Mouse (Mus musculus) heart, postnatal 4 days (tissue): ENCODE results near the gene Hspb8. TPM values are rescaled to one million over a fixed set of nuclear protein-coding genes. Genes with fewer than 3 reads are reported as not detected.
A peak's percentile ranks its signal among the peaks of the same experiment; 100 is the strongest.

ENCODE experiments used
- DNase-seq: peaks from one replicate; pipeline ENCODE4 v3.0.0; 2021
- total RNA-seq, 2 experiments: library from RNA; stranded (reverse); gene quantifications; 2 replicates each; pipeline ENCODE4 v1.2.3; 2021

The Hspb8 gene
- total RNA-seq: 10 to 100 TPM; 75.1 to 75.9 TPM

- DNase-seq: peak; percentile 87
Measured at GRCm38 (mm10) chr5:116422699-116423201, at the start of gene Hspb8. Gene Hspb8 (minus strand): TSS chr5:116422864.

DNA sequence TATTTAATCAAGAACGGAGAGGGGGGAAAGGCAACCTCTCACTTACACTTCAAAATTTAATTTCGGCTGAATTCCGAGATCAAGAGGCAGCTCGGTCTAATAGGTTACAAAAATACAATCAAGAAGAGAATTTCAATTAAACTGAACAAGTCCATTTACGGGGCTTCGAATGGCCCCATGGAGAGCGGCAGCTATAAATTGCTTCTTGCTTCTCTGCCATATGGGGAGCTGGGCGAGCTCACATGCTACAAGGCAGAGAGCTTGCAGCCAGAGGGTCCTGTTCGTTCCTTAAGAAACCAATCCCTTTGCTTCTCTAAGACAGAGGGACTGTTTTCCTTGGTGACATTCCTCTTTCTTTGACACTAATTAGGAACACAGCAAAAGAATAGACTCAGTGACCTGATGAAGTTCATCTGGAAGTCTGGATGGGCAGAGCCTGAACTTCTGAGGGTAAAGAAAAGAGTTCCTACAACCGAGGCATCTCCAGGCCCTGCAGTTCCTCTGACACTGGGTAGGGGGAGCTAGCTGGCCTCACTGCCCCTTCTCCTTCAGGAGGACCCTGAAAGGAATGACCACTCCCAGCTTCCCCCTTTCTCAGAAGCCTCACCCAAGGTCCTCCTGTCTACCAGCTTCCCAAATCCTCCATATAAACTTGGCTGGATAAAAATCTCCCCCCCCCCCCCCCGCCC is 38.8 kb upstream of the Hspb8 start:
- no peak for DNase-seq

- DNase-seq: no peak
Measured at GRCm38 (mm10) chr5:116459970-116460369, 37.3 kb upstream of the Hspb8 start.

DNA sequence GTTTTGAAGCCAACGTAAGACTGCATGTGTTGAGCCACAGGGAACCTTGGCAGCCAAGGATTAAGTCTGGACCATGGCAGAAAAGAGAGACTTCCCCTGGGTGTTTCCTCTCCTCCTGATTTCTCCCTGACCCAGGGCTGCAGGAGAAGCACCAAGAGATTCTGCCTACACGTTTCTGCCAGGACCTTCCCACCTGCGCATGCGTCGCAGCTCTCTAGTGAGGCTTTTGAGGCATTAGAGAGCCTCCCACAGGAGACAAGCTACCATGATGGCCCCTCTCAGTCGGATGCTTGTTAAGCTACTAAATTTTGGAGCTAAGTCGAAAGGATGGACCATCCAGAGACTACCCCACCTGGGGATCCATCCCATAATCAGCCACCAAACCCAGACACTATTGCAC is 35.1 kb upstream of the Hspb8 start:
- no peak for DNase-seq

- DNase-seq: no peak
Measured at GRCm38 (mm10) chr5:116456796-116457515, 34.3 kb upstream of the Hspb8 start.

GRCm38 (mm10) chr5:116453401-116453851 is 30.8 kb upstream of the Hspb8 start:
- DNase-seq: peak; percentile 83

DNA sequence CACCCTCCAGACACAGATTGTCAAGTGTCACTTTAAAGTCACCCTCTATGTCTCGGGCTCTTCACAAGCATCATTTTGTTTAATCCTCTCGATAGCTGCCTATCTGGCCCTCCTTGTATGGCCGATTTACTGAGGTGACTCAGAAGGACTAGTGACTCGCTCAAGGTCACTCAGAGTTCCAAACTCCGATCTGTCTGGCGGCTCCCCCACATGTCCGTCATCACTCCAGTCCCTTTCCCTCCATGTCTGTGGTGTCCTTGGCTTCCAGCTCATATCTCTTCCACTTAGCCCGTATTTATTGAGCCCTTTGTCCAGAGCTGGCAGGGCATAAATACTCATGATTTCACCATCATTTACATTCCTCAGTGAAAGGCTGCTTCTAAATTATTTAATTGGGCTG is 28.2 kb upstream of the Hspb8 start:
- DNase-seq: peak; percentile 35

GRCm38 (mm10) chr5:116449522-116450225 is 27.0 kb upstream of the Hspb8 start:
- DNase-seq: no peak

DNA sequence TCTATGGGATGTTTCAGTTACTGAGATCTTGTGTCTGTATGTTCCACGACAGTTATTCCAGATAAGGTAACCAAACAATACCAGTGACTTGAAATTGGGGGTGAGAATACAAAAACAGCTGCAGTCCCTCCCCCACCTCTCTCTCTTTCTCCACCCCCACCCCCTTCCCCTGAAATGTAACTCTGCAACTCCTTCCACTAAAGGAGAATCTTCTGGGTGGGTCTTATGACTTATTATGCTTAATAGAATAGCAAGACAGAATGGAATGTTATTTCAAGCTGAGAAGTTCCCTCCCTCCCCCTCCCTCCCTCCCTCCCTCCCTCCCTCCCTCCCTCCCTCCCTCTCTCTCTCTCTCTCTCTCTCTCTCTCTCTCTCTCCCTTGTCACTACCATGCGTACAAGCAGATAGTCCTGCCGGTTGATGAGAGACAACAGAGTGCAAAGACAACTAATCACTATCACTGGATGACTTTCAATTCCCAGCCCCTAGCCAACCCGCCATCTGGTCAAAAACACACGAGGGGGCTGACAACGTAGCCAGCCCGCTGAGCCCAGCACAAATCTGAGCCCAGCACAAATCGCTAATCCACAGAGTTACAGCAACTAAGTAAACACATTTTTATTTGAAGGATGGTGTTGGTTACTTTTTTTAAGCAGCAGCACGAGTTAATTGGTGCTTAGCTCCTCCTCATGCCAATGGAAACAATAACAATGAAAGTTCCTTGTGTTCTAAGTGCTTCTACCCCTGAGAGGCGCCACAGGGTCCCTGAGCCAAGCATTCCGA is 25.9 kb upstream of the Hspb8 start:
- no peak for DNase-seq

GRCm38 (mm10) chr5:116447821-116448350 is 25.2 kb upstream of the Hspb8 start:
- no peak for DNase-seq

DNA sequence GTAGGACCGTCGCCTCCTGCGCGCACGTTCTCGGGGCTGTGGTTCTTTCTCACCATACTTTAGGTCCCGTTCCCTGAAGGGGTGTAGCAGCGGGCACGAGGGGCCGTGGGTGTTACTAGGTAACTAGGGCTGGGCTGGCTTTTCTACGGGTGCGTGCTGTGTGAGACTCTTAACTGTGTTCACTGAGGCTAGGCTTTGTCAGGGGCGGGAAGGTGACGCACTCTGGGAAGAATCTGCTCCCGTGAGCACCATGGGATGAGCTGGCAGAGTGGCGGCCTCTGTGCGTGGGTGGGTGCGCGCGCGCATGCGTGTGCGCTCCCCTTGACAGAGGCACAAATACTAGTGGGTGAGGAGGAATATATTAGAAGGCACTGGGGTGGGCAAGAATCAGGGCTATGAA is 23.9 kb upstream of the Hspb8 start:
- no peak for DNase-seq

DNA sequence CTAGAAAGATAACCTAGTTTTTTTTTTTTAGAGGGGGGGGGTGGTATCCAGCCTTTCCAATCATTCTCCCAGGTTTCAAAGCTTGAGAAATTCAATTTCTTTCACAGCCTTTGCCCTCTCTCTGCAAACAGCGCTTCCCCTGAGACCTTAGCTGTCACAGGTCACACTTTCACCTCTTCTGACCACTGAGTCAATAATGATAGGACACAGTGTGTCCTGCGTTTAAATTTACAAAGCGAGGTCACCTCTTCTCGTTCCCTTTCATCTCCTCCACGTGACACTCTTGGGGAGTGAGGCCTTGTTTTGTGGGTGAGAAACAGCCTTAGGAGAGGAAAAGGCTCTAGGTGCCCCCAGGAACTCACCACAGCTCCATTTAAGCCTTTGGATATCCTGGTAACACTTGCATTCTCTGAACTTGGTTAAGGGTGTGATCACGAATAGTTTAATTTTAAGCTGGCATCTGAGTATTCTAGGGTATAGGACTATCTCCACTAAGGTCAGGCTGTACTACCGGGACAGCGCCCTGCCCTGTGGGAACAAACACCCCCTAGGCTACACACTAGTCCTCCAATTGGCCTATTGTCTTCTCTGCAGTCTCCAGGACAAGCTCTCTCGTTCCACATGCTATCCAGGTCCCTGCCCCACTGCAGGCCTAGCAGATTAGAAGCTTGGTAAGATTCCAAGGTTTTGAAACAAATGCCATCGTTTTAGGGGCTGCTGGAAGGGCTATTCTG is 23.1 kb upstream of the Hspb8 start:
- DNase-seq: no peak

DNA sequence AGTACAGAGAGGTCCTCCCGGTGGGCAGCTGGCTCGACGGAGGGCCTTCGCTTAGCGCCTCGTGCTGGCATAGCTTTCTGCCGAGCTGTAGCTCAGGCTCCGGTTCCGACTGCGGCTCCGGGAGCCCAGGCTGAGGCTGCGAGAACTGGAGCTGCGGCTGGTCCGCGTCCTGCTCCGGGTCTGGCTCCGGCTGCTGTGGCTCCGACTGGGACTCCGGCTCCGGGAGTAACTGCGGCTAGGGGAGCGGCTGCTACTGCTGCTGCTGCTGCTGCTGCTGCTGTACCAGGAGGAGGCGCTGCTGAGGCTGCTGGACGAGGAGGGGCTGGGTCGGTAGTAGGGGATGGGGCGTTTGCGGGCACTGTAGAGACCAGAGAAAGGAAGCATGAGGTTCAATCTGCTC is 21.9 kb upstream of the Hspb8 start:
- peak; percentile 33 for DNase-seq

DNA sequence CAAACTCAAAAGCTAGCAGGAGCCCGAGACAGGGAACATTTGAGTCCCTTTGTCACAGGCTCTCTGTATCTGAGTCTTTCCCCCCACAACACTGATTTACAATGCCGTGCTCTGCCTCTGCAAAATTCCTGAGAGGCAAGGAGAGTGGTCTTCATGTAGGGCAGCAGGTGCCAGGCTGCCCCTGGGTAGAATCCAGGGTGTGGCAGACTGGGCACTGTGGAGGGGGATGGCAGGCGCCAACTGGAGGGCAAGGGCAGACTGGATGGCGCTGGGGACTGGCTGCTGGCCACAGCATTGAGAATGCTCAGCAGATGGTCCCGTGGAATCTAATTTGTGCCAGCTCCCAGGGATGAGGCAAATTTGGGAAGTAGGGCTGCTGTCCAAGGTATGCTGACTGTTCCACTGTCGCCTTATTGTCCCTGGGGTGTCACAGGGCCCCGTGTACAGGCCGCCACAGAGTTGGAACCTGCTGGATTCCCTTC is 20.8 kb upstream of the Hspb8 start:
- peak; percentile 49 for DNase-seq

GRCm38 (mm10) chr5:116442697-116443458 is 20.2 kb upstream of the Hspb8 start:
- DNase-seq: no peak

- DNase-seq: no peak
Measured at GRCm38 (mm10) chr5:116440251-116440650, 17.6 kb upstream of the Hspb8 start.

- no peak for DNase-seq
Measured at GRCm38 (mm10) chr5:116438328-116438727, 15.7 kb upstream of the Hspb8 start.

GRCm38 (mm10) chr5:116436117-116436516 is 13.5 kb upstream of the Hspb8 start:
- DNase-seq: no peak

DNA sequence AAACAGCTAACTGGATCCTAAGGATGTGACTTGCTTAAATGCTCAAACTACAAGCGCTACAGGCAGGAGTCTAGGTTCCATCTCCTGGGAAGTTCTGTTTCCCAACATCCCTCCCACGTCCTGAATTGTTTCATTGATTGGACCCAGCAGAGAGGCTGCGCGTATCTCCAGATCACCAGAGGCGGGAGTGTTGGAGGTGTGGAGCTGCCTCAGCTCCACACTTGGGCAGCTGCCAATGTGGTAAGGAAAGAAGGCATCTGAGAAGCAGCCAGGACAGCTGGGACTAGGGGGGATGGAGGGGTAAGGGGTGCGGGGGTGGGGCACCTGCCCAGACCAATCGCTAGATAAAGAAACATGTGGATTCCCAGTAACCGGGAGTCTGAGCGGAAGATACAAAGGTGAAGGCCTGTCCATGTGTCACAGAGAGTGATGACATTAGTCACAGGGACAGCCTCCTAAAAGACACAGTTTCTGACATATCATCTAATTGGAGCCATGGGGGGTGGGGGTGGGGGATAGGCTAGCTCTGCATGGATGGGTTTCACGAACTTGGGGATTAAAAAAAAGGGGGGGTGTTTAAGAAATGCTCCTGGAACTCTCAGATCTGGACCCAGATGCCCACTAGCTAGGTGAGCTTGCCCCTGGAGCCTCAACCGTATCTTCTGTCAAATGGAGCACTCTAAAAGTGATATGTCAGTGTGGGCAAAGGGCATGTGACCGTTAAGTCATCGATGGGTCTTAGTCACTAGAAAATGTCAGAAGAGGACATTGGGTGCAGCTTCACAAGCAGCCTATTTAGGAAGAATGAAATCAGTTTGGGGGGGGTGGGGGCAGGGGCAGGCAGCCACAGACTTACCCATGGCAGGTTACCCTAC is 12.5 kb upstream of the Hspb8 start:
- DNase-seq: no peak
